Mouse (Mus musculus) hindbrain, embryonic 11.5 days (tissue): ENCODE data around the gene Plcl1. TPM values are rescaled to one million over a fixed set of nuclear protein-coding genes. Genes with fewer than 3 reads are reported as not detected.

ENCODE experiments used
- ATAC-seq: fragments of 200-750 bp; cut with Nextera tagmentation; 2 replicates; pipeline ENCODE4 v1.8.0; 2017; ENCODE audit warnings: mild to moderate bottlenecking, moderate TSS enrichment, moderate library complexity; ENCODE audit not compliant: low FRiP score
- DNase-seq: peaks from one replicate; pipeline ENCODE4 v3.0.0-alpha.2; 2015; ENCODE audit warnings: low spot score
- H3K27ac ChIP-seq: fragments of 300-500 bp; sonication (generic); 2 replicates; pipeline ENCODE4 v1.5.1; 2014; ENCODE audit warnings: mild to moderate bottlenecking, low read depth, low read length
- H3K27me3 ChIP-seq: fragments of 300-500 bp; sonication (generic); 2 replicates; pipeline ENCODE4 v1.6.1; 2014; ENCODE audit warnings: mild to moderate bottlenecking, low read length, moderate library complexity, mixed read lengths; ENCODE audit not compliant: control insufficient read depth, insufficient read depth
- H3K36me3 ChIP-seq: fragments of 300-500 bp; sonication (generic); 2 replicates; pipeline ENCODE4 v1.6.1; 2014; ENCODE audit warnings: mild to moderate bottlenecking, low read length, moderate library complexity, mixed read lengths; ENCODE audit not compliant: control insufficient read depth, insufficient read depth
- H3K4me1 ChIP-seq: fragments of 300-500 bp; sonication (generic); replicated peaks from 2 replicates; pipeline ENCODE4 v1.6.1; 2014; ENCODE audit warnings: low read length, mixed read lengths; ENCODE audit not compliant: control insufficient read depth, insufficient read depth
- H3K4me2 ChIP-seq: fragments of 300-500 bp; sonication (generic); replicated peaks from 2 replicates; pipeline ENCODE4 v1.6.1; 2014; ENCODE audit warnings: mild to moderate bottlenecking, low read depth, low read length
- H3K4me3 ChIP-seq: fragments of 300-500 bp; sonication (generic); 2 replicates; pipeline ENCODE4 v1.5.1; 2014; ENCODE audit warnings: low read depth, low read length
- H3K9ac ChIP-seq: fragments of 300-500 bp; sonication (generic); 2 replicates; pipeline ENCODE4 v1.6.1; 2014; ENCODE audit warnings: low read depth, low read length
- H3K9me3 ChIP-seq: fragments of 300-500 bp; sonication (generic); 2 replicates; pipeline ENCODE4 v1.6.1; 2016; ENCODE audit warnings: low read length; ENCODE audit not compliant: control insufficient read depth
- WGBS: fragments of 180-500 bp; shearing (Covaris S2); extraction: QIAGEN DNeasy Blood & Tissue Kit; methylation state at CpG from one replicate; pipeline ENCODE4 v1.1.7; 2014; 5-methylcytosine and 5-hydroxymethylcytosine counted together
- polyA plus RNA-seq: library from polyadenylated mRNA; unstranded; fragments of >200 nt; fragmentation: Nextera tagmentation; extraction: Ambion mirVana; gene quantifications from 2 replicates; pipeline ENCODE4 v1.2.1, GENCODE M21; 2014

Plcl1 gene
- polyA plus RNA-seq, 1 experiment from 2014 or later = 2.8 TPM

DNA sequence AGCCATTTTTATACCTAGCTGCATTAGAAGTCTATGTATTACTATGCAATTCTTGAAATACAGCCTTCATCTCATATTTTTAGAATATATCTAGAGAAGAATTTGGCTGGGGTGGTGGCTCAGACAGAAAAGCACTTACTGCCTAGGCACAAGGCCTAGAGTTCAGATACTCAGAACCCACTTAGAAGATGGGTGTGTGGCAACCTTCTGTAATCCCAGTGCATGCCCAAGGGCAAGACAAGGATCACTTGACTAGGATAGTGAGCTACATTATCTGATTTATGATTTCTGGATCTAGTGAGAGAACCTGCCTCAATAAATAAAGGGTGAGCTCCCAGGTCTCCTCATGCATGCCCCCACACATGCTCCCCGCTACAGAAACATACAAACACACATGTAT, 294.3 kb downstream of the Plcl1 start:
- no peak overlapping the region for H3K4me3 ChIP-seq
- WGBS = 94% methylated on average over 1 of the region's 1 CpGs
- ATAC-seq = no peak
- peaks cover 3% of the 10 kb centered on the region; the same call in 1 of the 2 replicates for H3K4me1 ChIP-seq
- H3K9me3 ChIP-seq = no peaks in the 10 kb centered on the region
- no peak for DNase-seq
- no peak overlapping the region for H3K9ac ChIP-seq
- H3K36me3 ChIP-seq = no peaks in the 10 kb centered on the region
- no peak overlapping the region for H3K4me2 ChIP-seq
- H3K27me3 ChIP-seq = no peaks in the 10 kb centered on the region; the same call in 1 of the 2 replicates
- no peak overlapping the region for H3K27ac ChIP-seq

DNA sequence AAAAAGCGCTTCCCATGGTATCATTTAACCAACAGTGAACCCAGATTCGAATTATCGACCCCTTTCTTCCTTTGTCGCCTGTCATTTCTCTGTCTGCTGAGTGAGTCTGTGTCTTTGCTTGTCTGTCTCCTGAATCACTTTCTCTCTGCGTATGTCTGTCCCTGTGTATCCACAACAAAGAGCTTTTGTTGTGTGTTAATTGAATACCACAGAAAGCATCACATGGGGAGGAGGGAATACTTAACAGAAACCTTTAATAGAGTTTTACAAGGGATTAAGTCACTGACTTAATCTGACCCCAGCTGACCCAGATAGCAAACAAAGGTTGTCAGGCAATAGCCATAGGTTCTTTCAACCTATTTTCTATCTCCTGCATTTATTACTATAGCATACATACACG, 295.0 kb downstream of the Plcl1 start:
- H3K4me2 ChIP-seq = no peak overlapping the region
- 29% methylated on average over 6 of the region's 6 CpGs for WGBS
- no peak overlapping the region for H3K9ac ChIP-seq
- peak; percentile 16 for DNase-seq
- no peaks in the 10 kb centered on the region; the same call in 1 of the 2 replicates for H3K27me3 ChIP-seq
- peaks cover 3% of the 10 kb centered on the region; the same call in 1 of the 2 replicates for H3K4me1 ChIP-seq
- no peak overlapping the region for H3K4me3 ChIP-seq
- H3K36me3 ChIP-seq = no peaks in the 10 kb centered on the region
- peak; percentile 36; the same call in 1 of the 2 replicates for ATAC-seq
- H3K27ac ChIP-seq = no peak overlapping the region
- H3K9me3 ChIP-seq = no peaks in the 10 kb centered on the region

- no peak for DNase-seq
- WGBS = 81% methylated on average over 6 of the region's 6 CpGs
- Histone ChIP-seq H3K27me3 (no peaks in the 10 kb centered on the region; the same call in 1 of the 2 replicates), H3K36me3 (no peaks in the 10 kb centered on the region), H3K9me3 (no peaks in the 10 kb centered on the region), H3K4me3 (no peak overlapping the region), H3K9ac (no peak overlapping the region), H3K4me1 (peaks cover 3% of the 10 kb centered on the region; the same call in 1 of the 2 replicates), H3K4me2 (no peak overlapping the region), H3K27ac (no peak overlapping the region)
- no peak for ATAC-seq
Observed at GRCm38 (mm10) chr1:55701601-55702000, 295.9 kb downstream of the Plcl1 start.

- 23% methylated on average over 3 of the region's 3 CpGs for WGBS
- H3K9ac ChIP-seq = no peak overlapping the region
- ATAC-seq (peak; percentile 28; the same call in 1 of the 2 replicates), DNase-seq (peak; percentile 40)
- no peak overlapping the region for H3K4me3 ChIP-seq
- H3K27me3 ChIP-seq = no peaks in the 10 kb centered on the region; the same call in 1 of the 2 replicates
- no peaks in the 10 kb centered on the region for H3K9me3 ChIP-seq
- H3K4me2 ChIP-seq = no peak overlapping the region
- no peaks in the 10 kb centered on the region for H3K36me3 ChIP-seq
- H3K27ac ChIP-seq = no peak overlapping the region
- peaks cover 3% of the 10 kb centered on the region; the same call in 1 of the 2 replicates for H3K4me1 ChIP-seq
Observed at GRCm38 (mm10) chr1:55702106-55702505, 296.4 kb downstream of the Plcl1 start.

DNA sequence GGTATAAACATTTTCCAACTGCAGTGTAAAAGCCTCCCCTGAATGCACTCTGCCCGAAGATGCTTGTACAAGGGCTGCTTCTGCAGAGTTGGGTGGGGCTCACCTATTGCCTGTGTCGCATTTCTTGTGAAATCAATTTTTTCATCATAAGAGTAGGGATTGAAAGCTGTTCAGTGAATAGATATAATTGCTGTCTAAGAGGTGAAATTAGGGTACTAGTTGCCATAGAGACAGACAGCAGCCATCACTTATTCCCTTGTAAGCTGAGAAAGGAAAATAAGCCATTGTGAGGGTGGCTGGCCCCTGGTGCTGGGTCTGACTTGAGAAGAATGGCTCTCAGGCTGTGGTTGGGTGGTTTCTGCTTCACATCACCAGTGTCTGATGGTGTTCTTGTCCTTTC, 299.0 kb downstream of the Plcl1 start:
- ATAC-seq = peak; percentile 76
- Histone ChIP-seq H3K9me3 (no peaks in the 10 kb centered on the region), H3K9ac (no peak overlapping the region), H3K36me3 (no peaks in the 10 kb centered on the region), H3K27ac (peak overlapping the region; percentile 75), H3K4me3 (no peak overlapping the region), H3K4me1 (peaks cover 3% of the 10 kb centered on the region; the same call in 1 of the 2 replicates), H3K4me2 (no peak overlapping the region), H3K27me3 (no peaks in the 10 kb centered on the region; the same call in 1 of the 2 replicates)
- WGBS = 24% methylated on average over 2 of the region's 2 CpGs
- peak; percentile 41 for DNase-seq

DNA sequence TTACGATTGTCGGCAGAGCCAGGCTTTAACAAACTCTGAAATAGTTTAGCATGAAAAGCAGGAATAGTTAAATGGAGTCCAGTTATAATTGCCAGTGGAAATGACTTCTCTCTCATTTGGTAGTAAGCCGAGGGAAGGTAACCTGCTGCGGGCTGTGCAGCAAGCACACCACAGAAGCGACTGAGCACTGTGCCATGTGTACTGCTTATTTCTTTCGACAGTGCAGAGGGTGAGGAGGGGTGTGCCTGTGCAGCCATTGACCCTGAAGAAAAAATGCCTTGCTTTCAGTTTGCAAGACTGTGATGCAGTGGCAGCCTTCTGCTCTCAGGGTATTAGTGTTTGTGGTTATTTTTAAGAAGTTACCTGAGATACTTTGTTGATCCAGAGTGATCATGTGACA, 299.5 kb downstream of the Plcl1 start:
- Histone ChIP-seq H3K4me1 (peaks cover 3% of the 10 kb centered on the region; the same call in 1 of the 2 replicates), H3K9me3 (no peaks in the 10 kb centered on the region), H3K4me3 (no peak overlapping the region), H3K27ac (peak overlapping the region; percentile 75), H3K4me2 (no peak overlapping the region), H3K27me3 (no peaks in the 10 kb centered on the region; the same call in 1 of the 2 replicates), H3K9ac (no peak overlapping the region), H3K36me3 (no peaks in the 10 kb centered on the region)
- WGBS = 57% methylated on average over 6 of the region's 6 CpGs
- ATAC-seq (peak; percentile 55; the same call in 1 of the 2 replicates), DNase-seq (peak; percentile 18)

- DNase-seq = no peak
- H3K36me3 ChIP-seq = no peaks in the 10 kb centered on the region
- H3K9me3 ChIP-seq = no peaks in the 10 kb centered on the region
- H3K9ac ChIP-seq = no peak overlapping the region
- H3K4me3 ChIP-seq = no peak overlapping the region
- peak; percentile 16; the same call in 1 of the 2 replicates for ATAC-seq
- H3K27me3 ChIP-seq = no peaks in the 10 kb centered on the region; the same call in 1 of the 2 replicates
- 41% methylated on average over 3 of the region's 3 CpGs for WGBS
- no peak overlapping the region for H3K4me2 ChIP-seq
- H3K4me1 ChIP-seq = peaks cover 3% of the 10 kb centered on the region; the same call in 1 of the 2 replicates
- peak overlapping the region; percentile 75; the same call in 1 of the 2 replicates for H3K27ac ChIP-seq
Observed at GRCm38 (mm10) chr1:55705756-55706155, 300.0 kb downstream of the Plcl1 start.

DNA sequence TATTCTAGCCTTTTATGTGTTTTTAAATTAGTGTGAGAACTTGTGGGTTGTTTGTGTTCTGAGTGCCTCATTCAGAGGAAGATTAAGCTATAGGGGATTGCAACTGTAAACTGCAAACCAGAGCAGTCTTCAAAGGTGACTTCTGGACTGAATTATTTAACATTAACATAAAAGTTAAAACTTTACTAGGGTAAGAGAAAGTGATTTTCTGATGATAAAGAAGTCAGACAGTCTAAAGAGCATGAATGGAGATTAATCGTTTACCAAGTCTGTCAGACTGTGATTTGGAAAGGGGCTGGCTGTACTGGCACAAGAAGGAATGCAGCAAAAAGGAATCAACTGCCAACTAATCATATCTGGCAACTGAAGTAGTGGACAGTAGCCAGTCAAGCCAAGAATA, 301.2 kb downstream of the Plcl1 start:
- no peak for ATAC-seq
- Histone ChIP-seq H3K9ac (no peak overlapping the region), H3K27me3 (no peaks in the 10 kb centered on the region), H3K9me3 (no peaks in the 10 kb centered on the region), H3K4me2 (no peak overlapping the region), H3K4me3 (no peak overlapping the region), H3K27ac (no peak overlapping the region), H3K4me1 (peaks cover 2% of the 10 kb centered on the region; the same call in 1 of the 2 replicates), H3K36me3 (no peaks in the 10 kb centered on the region)
- DNase-seq = no peak
- WGBS = 54% methylated on average over 1 of the region's 1 CpGs

GRCm38 (mm10) chr1:55717283-55717803, 311.6 kb downstream of the Plcl1 start:
- Histone ChIP-seq H3K4me2 (no peak overlapping the region), H3K36me3 (no peaks in the 10 kb centered on the region), H3K4me3 (no peak overlapping the region), H3K27ac (no peak overlapping the region), H3K9ac (no peak overlapping the region), H3K27me3 (no peaks in the 10 kb centered on the region), H3K4me1 (no peaks in the 10 kb centered on the region), H3K9me3 (no peaks in the 10 kb centered on the region)
- DNase-seq (no peak), ATAC-seq (no peak)
- 80% methylated on average over 4 of the region's 4 CpGs for WGBS
